Mouse (Mus musculus) 416B (cell line): Measurements from ENCODE around the gene Baiap2.

ENCODE experiments used
- DNase-seq: peaks from one replicate; pipeline ENCODE4 v3.0.0; 2011; ENCODE audit warnings: low read depth

Baiap2 gene

DNA sequence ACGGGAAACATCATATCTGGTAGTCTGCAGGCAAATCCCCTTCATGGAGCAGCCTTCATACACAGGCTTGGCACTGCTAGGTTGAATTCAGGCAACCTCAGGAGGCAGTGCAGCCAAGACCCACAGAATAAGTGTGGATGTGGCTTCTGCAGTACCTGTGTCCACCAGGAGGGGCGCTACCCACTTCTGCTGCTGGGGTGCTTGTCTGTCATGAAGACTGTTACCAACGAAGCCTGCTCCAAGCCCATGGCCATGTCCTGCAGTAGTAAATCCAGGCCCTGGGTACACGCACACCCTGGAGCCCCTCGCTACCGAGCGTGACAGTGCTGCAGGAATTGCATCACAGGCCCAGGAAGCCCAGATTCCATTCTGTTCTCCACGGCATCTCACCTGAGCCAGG is 22.7 kb upstream of the Baiap2 start:
- peak; percentile 68 for DNase-seq

DNA sequence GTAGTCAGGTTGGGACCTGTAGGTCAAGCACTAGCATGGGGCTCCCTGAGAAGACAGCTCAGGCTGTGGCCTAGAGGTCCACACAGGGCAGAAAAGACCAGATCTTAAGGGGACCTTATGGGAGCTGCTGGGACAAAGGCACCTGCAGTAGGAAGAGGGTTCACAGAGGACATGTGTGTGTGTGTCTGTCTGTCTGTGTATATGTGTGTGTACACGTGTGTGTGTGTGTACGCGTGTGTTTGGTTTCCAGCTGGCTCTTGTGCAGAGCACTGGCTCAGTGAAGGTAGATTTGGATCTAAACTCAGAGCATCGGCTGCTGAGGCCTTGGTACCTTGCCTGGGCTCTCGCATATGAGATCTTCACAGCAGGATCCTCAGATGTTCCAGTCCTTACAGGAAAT is 21.9 kb upstream of the Baiap2 start:
- DNase-seq, result no peak

DNA sequence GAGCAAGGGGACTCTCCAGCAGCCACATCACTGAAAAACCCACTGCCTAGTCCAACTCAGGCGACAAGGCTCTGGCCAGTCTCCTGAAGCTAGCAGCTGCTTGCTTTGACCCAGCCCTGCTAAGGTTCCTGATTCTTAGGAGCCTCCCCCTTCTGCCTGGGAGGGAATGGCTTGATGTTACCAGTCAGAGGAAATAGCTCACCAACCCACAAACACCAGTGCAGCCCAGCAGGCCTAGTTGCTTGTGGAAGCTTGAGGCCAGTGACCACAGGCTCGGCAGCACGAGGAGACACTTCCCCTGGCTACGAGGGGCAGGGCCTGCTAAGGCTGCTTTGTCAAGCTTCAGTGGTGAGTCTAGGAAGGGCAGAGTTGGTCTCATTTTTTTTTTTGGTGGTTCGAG is 17.4 kb upstream of the Baiap2 start:
- peak; percentile 99 for DNase-seq

DNA sequence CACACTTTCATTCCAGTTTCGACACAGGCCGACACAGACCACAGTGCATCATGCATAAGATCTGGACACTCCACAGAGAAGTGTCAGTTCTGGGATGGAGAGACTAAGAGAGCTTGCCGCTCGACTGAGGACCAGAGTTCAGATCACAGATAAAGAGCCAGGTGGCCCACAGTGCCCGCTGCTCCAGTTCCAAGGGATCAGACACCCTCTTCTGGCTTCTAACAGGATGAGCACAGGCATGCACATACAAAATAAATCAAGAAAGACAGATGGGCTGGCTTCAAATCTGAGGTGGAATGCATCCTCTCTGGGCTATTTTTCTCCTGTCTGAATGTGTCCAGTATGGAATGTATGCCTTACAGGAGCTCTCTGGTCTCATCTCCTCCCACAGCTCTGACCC is 15.8 kb upstream of the Baiap2 start:
- no peak for DNase-seq

DNA sequence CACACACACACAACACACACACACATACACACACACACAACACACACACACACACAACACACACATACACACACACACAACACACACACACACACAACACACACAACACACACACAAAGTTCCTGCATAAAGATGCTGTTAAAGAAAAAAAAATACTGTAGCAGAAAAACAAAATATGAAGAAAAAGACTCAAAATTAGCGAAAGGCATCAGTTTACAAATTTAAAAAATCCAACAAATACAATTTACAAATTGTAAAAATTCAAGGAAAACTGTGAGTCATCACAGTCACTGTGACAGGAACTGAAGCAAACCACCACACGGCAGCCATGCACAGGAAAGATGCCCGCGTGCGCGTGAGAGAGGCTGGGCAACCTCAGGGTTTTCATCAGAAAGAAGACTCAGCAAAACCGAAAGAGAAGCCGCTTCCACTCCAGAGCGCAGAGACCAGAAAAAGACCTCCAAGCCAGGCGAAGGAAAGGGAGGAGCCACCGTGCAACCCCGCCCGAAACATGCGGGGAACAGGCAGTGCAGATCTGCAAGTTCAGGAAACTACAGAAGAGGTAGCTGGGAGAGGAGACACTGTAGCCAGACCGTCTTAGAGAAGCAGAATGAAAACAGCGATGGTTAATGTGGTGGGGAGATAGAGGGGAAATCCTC is 14.4 kb upstream of the Baiap2 start:
- peak; percentile 91 for DNase-seq

DNA sequence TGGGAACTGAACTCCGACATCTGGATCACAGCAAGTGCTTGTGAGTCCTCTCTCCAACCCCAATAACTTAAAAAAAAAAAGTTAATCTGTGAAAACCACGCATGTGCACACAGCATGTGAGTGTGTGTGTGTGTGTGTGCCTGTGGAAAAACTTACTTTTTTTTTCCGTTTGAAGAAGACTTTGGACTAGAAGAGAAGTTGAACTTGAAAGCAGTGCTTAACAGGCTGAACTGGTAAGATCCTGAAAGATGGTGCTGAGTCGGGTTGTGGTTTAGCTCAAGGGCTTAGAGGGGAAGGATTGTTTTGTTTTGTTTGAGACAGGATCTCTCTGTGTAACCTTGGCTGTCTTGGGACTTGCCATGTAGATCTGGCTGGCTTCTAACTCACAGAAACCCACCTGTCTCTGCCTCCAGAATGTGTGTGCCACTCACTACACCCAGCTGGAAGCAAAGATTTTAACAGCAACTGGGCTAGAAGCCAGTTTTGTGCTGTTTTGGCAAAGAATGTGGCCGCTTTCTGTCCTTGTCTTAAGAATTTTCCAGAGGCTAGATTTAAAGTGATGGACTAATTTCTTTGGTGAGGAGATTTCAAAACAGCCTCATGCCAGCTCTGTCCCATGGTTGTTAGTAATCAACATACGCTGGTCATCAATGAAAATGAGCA is 12.8 kb upstream of the Baiap2 start:
- peak; percentile 74 for DNase-seq

DNA sequence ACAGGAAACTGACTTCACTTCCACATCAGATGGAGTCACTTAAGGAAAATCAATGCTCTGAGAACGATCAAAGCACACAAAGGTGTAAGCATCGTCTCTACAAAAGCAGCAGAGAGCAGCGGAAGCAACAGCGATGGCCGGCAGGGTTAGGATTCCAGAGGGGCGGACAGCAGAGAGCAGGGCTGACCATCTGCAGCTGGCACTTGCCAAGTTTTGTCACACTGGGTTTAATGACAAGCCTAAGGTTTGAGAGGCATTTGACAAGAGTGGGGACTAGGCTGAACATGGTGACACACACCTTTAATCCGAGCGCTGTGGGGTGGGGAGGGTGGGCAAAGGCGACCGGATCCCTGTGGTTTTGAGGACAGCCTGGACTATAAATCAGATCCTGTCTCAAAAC is 10.8 kb upstream of the Baiap2 start:
- DNase-seq, result no peak

DNA sequence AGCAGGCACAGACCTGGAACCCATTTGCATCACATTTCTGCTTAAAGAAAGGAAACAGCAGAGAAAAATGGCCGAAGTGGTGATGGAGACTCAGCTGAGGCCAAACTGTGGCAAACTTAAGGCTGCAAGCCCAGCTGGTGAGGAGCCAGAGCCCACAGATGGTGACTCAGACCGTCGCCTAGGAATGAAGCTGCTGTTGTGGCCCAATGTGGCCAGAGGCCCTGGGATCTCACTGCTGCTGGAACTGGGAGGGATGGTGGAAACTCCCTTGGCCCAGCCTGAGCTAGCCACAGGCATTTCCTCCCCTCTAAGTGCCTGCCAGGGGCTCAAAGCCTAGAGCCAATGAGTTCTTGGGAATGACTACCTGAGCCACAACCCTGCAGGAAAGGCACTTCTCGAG is 9.4 kb upstream of the Baiap2 start:
- peak; percentile 88 for DNase-seq

DNA sequence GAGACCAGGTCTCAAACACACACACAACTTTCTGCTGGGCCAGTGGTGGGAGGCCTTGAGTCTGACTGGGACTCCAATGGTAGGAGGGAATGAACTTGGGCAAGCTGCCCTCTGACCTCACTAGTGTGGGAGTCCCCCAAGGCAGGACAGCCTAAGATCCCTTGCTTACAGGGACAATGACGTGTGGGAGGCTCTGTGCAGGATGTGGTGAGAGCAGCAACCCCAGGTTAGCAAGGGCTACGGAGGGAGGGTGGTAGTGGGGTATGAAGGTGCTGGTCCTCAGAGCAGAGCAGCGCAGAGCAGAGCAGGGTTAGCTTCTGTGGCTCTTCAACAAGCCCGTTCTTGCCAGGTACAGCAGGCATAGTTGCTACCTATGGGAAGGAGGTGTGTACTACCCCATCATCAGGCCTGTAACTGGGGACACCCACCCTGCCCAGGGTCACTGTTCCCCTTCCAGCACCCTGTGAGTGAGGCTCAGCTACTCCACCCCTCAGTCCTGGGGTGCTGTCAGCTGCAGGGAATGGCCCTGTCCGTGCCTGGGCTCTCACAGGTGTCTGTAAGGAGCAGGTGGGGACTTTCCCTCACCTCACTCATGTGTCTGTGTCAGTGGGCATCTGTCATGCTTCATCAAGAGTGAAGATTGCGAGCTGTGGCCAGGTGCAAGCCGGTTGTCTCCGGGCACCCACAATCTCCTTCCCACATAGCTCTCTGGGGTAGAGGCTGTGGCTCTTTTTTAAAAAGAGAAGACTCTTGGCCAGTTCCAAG is 8.6 kb upstream of the Baiap2 start:
- DNase-seq, result no peak

DNA sequence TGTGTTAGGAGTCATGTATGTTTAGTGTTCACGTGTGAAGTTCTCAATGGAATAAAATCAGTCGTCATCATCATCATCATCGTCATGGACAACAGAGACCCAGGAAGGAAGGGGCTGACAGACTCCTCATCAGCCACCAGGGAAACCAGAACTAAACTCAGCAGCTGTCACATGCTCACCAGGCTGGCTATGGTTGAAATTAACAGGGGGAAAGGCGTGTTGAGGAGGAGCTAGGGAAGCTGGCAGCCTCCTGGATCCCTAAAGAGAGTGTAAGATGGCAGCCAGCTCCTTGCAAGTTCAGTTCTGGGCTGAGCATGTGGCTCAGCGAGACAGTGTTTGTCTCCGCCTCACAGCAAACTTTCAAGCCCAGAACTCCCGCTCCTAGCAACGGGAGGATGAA is 7.8 kb upstream of the Baiap2 start:
- DNase-seq, result no peak

DNA sequence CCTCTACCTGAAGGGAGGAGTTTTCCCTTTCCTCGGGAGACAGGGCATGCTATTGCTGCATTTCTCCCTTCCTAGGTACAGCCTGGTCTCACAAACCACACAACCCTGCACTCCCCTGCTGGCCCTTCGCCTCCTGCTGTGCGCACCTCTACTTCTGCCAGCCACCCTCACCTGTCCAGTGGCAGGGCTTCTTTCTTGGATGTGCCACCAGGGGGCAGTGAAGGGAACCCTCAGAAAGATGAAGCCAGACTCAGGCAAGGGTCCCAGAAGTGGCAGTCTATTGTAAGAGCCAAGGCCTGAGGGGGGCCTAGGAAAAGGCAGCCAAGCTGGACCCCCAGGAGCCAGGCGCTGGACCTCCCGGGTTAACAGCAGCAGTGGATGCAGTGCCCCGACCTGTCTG is 7.1 kb upstream of the Baiap2 start:
- DNase-seq, result no peak

DNA sequence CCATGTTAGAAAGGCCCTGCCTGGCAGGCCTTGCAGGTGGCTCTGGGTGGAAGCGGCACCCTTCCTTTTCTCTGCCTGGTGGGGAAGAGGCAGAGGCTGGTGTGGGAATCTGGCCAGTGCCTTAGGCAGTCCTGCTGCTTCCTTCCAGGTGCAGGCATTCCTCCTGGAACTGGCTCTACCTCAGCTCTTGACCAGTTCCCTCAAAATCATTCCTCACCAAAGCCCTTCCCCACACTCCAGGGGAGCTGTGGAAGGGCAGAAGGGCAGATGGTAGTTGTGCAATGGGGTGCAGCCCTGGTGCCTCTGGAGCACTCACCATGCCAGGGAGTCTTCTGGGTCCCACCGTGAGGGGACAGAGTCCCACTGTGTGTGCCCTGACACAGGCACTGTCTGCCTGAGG is 6.1 kb upstream of the Baiap2 start:
- no peak for DNase-seq

DNA sequence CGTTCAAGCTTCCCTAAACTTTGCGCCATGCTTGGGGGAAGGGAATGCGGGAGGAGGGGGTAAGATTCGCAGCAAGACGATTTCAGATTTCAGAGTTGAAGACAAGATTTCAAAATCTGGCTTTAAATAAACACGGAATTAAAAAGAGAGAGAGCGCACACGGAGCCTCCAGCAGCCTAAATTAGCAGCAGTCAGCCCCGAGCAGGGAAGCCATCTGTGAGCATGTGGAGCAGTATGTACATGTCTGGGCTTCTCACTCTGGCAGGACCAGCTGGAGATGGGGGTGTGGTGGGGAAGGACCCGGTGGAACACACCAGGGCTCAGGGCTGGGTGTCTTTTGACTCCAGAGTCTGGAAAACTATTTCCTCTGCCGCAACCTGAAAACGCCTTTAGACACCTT is 5.3 kb upstream of the Baiap2 start:
- DNase-seq, result no peak

DNA sequence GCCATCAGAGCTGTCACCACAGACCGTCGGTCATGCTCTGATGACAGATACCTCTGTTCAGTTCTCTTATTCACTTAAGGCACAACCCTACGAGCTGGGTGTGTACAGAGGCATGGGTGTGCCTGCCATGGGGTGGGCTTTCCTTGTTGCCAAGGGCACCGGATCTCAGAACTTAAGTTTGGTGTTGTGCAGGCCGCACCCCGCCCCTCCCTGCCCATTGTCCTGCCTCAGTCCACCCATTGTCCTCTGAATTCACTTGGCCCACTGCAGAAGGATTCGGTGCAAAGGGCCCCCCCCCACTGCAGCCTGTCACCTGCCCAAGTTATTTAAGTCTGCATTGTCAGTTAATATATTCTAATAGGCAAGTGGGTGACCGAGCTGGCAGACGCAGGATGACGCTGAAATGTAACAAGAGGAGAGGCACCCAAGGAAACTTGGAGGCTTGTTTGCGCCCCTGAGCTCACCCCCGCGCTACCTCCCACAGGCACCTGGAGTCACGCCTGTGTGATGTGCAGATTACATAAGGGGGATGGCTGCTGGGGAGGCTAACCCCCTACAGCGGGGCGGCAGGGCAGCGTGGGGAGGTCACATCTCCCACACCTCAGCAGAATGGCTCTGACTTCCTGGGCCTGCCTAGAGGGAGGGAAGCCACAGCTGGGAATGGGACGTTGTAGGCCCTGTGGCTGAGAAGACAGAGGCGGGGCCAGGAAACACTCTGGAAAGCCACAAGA is 4.6 kb upstream of the Baiap2 start:
- DNase-seq, result peak; percentile 36

DNA sequence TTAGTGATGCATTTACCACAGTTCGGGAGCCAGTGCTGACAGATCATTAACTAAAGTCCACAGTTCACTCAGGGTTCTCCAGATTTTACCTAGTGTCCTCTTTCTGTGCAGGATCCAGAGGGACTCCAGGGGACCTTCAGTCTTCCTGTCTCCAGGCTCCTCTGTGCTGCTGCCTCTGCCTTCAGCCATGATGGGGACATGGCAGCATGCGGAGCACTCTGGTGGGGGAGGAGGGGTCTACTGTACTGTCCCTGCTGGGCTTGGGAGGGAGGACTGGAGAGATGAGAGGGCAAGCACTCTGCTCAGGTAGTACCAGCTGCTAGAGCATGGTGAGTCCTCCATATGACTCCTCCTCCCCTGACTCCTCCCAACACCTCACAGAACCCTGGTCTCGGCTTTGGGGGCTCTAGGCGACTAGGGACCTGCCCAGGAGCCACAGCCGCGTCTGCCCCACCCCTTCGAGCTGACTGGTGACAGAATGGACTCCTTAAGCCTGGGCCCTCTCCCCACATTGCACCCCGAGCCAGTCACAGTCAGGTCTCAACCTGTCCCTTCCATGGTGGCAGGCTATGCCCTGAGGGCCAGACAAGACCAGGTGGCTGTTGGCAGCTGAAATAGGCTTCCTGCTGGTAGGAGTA is 3.4 kb upstream of the Baiap2 start:
- no peak for DNase-seq

DNA sequence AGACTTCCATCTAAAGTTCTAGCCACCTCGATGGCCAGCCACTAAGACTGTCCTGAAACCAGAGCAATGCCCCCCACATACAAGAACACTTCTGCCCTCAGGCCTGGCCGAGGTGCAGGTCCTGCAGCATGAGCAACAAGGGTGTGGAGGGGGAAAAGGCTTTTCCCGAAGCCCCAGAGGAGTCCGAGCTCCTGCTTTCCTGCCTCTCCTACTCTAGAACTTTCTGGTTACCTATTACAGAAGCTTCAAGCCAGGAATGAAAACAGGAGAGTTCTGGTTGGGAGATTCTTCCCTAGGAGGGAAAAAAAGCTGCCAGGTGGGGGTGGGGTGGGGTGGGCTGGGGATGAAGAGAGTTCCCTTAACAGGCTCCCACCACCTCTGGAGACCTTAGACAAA is 2.9 kb upstream of the Baiap2 start:
- DNase-seq, result no peak

DNA sequence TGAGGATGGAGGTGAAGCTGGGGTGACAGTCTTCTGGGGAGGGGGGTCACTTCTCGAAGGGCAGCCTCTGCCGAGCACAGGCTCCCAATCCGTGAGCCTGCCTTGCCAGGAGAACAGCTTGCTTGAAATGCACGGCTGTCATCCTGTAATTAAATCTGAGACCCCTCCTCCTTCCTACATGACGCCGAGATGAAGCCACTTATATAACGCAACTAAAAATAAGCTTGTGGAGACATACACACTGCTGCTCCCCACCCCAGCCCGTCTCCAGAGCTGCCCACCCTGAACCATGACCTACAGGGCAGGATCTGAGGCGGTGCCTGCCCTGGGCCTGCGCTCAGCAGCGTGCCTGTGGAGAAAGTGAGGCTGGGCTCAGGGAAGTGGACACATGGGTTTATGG is 2.4 kb upstream of the Baiap2 start:
- DNase-seq, result no peak

DNA sequence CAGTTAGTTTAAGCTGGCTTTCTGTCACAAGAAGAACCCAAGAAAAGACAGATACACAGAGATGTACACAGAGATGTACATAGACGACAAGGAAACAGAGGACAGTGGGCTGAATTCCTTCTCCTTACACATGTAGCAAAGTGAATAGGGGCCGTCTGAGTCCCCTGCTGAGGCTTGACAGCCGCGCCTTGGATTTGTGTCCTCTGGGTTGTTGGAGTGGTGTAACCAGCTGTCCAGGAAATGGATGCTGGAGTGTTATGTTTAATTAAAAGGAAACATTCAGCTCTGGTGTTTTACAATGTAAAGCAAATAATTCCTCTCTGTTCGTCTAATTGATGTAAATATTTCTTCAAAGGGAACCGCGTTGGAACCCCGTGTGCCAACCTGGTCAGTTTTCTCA is 769 bp upstream of the Baiap2 start:
- no peak for DNase-seq

DNA sequence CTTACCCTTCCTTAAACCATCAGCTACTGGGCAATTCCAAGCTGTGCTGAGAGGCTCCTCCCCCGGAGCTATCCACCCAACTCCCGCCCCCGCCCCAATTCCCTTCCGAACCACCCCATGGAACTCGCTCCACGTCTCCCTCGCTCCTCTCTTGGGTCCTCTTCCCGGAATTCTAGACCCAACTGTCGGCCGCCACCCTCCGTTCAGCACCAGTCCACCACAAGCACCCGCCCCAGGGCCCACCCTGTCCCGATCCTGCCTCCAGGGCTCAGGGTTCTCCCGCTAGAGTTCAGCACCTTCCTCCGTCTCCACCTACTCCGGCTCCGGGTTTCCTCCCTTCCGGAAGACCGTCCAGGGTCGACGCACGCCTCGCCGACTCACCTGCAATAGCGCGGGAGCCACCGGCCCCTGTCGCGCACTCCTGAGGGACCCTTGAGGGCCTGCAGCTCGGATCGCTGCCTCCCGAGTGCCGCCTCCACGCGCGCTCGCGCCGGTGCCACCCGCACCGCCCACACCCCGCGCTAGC is 299 bp upstream of the Baiap2 start:
- DNase-seq, result no peak

DNA sequence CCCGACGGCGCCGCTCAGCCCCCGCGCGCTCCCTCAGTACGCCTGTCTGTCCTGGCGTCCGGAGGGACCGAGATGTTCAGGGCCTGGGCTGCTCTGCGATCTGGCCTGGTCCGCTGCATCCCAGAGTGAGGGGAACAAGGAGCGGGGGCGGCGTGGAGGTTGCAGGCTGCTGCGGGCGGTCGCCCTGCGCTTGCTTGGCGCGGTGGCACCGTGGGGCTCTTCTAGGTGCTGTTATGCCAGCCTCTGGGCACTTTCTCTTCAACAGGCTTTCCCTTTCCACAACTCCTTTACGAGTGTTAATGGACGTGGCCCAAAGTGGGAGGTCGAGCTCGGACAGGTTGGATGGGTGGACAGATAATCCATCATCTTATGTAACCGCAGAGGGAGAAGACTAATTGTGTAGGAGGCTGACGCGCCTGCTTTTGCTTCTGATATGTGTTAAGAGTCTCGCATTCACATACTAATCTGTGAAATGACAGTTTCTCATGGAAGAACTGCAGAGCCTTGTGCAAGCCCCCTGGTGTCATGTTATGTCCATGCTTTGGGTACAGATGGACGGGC is 945 bp downstream of the Baiap2 start:
- peak; percentile 58 for DNase-seq

DNA sequence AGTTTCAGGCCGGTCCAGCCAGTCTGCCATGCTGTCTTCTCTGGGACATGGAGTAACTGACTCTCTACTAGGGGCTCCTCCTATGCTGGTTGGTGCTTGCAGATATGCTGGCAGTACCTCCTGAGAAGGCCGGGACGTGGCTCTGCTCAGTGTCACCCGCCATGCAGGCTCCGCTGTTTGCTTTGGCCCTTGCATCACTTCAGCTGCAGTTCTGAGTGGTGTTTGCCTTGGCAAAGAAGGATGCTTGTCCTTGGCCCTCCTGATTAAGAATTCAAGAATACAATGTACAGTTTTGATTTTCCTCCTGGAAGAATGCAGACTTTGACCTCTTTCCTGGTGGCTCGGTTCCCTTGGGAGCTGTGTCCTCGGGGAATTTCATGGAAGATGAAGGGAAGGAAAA is 2.8 kb downstream of the Baiap2 start:
- no peak for DNase-seq

DNA sequence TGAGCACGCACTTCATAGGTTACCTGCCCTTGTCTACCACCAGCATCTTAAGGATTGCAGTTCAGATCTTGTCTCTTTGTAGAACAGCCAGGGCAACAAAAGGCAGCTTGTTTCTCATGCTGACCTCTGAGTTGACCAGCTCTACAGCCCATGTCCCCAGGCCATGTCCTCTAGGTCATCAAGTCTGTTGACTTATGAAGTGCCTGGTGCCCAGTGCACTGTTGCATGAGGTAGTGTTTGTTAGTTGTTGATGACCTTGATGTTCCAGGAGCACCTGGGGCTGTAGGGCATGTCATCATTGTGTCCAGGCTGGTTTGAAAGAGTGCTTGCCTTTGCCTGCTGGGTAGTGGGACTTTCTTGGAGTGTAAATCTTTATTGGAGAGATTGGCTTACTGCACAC is 4.9 kb downstream of the Baiap2 start:
- DNase-seq, result no peak
